Mouse (Mus musculus) hindbrain, embryonic 10.5 days (tissue): Measurements from ENCODE around the gene Tex26. TPM values are rescaled to one million over a fixed set of nuclear protein-coding genes. Genes with fewer than 3 reads are reported as not detected.

Source experiments
- DNase-seq: peaks from one replicate; pipeline ENCODE4 v3.0.0-alpha.2; 2017; ENCODE audit warnings: low spot score
- H3K27ac ChIP-seq: fragments of 300-500 bp; sonication (generic); 2 replicates; pipeline ENCODE4 v1.5.1; 2016; ENCODE audit warnings: mild to moderate bottlenecking, moderate library complexity
- H3K27me3 ChIP-seq: fragments of 300-500 bp; sonication (generic); 2 replicates; pipeline ENCODE4 v1.6.1; 2016; ENCODE audit warnings: mild to moderate bottlenecking; ENCODE audit not compliant: poor library complexity, insufficient read depth, severe bottlenecking
- H3K36me3 ChIP-seq: fragments of 300-500 bp; sonication (generic); 2 replicates; pipeline ENCODE4 v1.6.1; 2016; ENCODE audit warnings: mild to moderate bottlenecking, moderate library complexity
- H3K4me1 ChIP-seq: fragments of 300-500 bp; sonication (generic); replicated peaks from 2 replicates; pipeline ENCODE4 v1.6.1; 2016; ENCODE audit warnings: mild to moderate bottlenecking
- H3K4me3 ChIP-seq: fragments of 300-500 bp; sonication (generic); 2 replicates; pipeline ENCODE4 v1.5.1; 2016; ENCODE audit warnings: mild to moderate bottlenecking, moderate library complexity
- H3K9me3 ChIP-seq: fragments of 300-500 bp; sonication (generic); 2 replicates; pipeline ENCODE4 v1.6.1; 2016; ENCODE audit warnings: mild to moderate bottlenecking, moderate library complexity
- WGBS: fragments of 180-500 bp; shearing (Covaris S2); methylation state at CpG from one replicate; pipeline ENCODE4 v1.1.7; 2016; 5-methylcytosine and 5-hydroxymethylcytosine counted together
- polyA plus RNA-seq: library from polyadenylated mRNA; unstranded; fragments of >200 nt; fragmentation: Nextera tagmentation; extraction: Ambion mirVana; gene quantifications from 2 replicates; pipeline ENCODE4 v1.2.1, GENCODE M21; 2016

Tex26 gene
- polyA plus RNA-seq, 1 experiment from 2014 or later = 2.9 TPM

GRCm38 (mm10) chr5:149414369-149415167 is 24.9 kb upstream of the Tex26 start:
- no peaks in the 10 kb centered on the region for H3K9me3 ChIP-seq
- WGBS = 83% methylated on average over 9 of the region's 9 CpGs
- no peak overlapping the region for H3K27ac ChIP-seq
- no peaks in the 10 kb centered on the region for H3K36me3 ChIP-seq
- peaks cover 16% of the 10 kb centered on the region for H3K4me1 ChIP-seq
- no peak overlapping the region for H3K4me3 ChIP-seq
- no peak for DNase-seq
- peaks cover 37% of the 10 kb centered on the region for H3K27me3 ChIP-seq

GRCm38 (mm10) chr5:149417381-149417780 is 22.1 kb upstream of the Tex26 start:
- no peak for DNase-seq
- Histone ChIP-seq H3K9me3 (no peaks in the 10 kb centered on the region), H3K4me1 (peaks cover 1% of the 10 kb centered on the region), H3K27ac (no peak overlapping the region), H3K36me3 (no peaks in the 10 kb centered on the region), H3K4me3 (no peak overlapping the region), H3K27me3 (peaks cover 15% of the 10 kb centered on the region)
- 98% methylated on average over 4 of the region's 4 CpGs for WGBS

- WGBS = 95% methylated on average over 3 of the region's 3 CpGs
- H3K4me1 ChIP-seq = peaks cover 19% of the 10 kb centered on the region
- H3K27ac ChIP-seq = no peak overlapping the region
- no peaks in the 10 kb centered on the region for H3K9me3 ChIP-seq
- no peak for DNase-seq
- H3K36me3 ChIP-seq = no peaks in the 10 kb centered on the region
- H3K27me3 ChIP-seq = no peaks in the 10 kb centered on the region
- H3K4me3 ChIP-seq = no peak overlapping the region
These were observed 12.9 kb upstream of the Tex26 start for GRCm38 (mm10) chr5:149426525-149426924.

- WGBS = 89% methylated on average over 8 of the region's 8 CpGs
- H3K27me3 ChIP-seq = no peaks in the 10 kb centered on the region
- H3K4me1 ChIP-seq = peaks cover 19% of the 10 kb centered on the region
- no peak for DNase-seq
- H3K9me3 ChIP-seq = no peaks in the 10 kb centered on the region
- H3K36me3 ChIP-seq = no peaks in the 10 kb centered on the region
- peak overlapping the region; percentile 85 for H3K27ac ChIP-seq
- H3K4me3 ChIP-seq = no peak overlapping the region
These were observed 12.0 kb upstream of the Tex26 start for GRCm38 (mm10) chr5:149427277-149428060.

- WGBS = 16% methylated on average over 6 of the region's 6 CpGs
- Histone ChIP-seq H3K9me3 (no peaks in the 10 kb centered on the region), H3K27ac (peak overlapping the region; percentile 85), H3K4me1 (peaks cover 19% of the 10 kb centered on the region), H3K27me3 (no peaks in the 10 kb centered on the region), H3K36me3 (no peaks in the 10 kb centered on the region), H3K4me3 (peak overlapping the region; percentile 6; the same call in 1 of the 2 replicates)
- peak; percentile 66 for DNase-seq
These were observed 11.1 kb upstream of the Tex26 start for GRCm38 (mm10) chr5:149428347-149428746.

GRCm38 (mm10) chr5:149428810-149429255 is 10.6 kb upstream of the Tex26 start:
- no peaks in the 10 kb centered on the region for H3K27me3 ChIP-seq
- H3K36me3 ChIP-seq = no peaks in the 10 kb centered on the region
- WGBS = 49% methylated on average over 2 of the region's 2 CpGs
- no peaks in the 10 kb centered on the region for H3K9me3 ChIP-seq
- H3K4me1 ChIP-seq = peaks cover 19% of the 10 kb centered on the region
- H3K27ac ChIP-seq = peak overlapping the region; percentile 85
- no peak overlapping the region for H3K4me3 ChIP-seq
- peak; percentile 15 for DNase-seq

GRCm38 (mm10) chr5:149429541-149429940 is 9.9 kb upstream of the Tex26 start:
- Histone ChIP-seq H3K27ac (peak overlapping the region; percentile 85), H3K4me3 (no peak overlapping the region), H3K27me3 (no peaks in the 10 kb centered on the region), H3K9me3 (no peaks in the 10 kb centered on the region), H3K36me3 (no peaks in the 10 kb centered on the region), H3K4me1 (peaks cover 26% of the 10 kb centered on the region)
- 89% methylated on average over 4 of the region's 4 CpGs for WGBS
- no peak for DNase-seq

- peaks cover 27% of the 10 kb centered on the region for H3K4me1 ChIP-seq
- WGBS = 93% methylated on average over 3 of the region's 3 CpGs
These were observed 8.5 kb upstream of the Tex26 start for GRCm38 (mm10) chr5:149430943-149431342.

GRCm38 (mm10) chr5:149433618-149434017 is 5.8 kb upstream of the Tex26 start:
- Histone ChIP-seq H3K9me3 (no peaks in the 10 kb centered on the region), H3K4me3 (no peak overlapping the region), H3K27me3 (no peaks in the 10 kb centered on the region), H3K27ac (no peak overlapping the region), H3K4me1 (peaks cover 25% of the 10 kb centered on the region), H3K36me3 (no peaks in the 10 kb centered on the region)
- DNase-seq = no peak
- WGBS = 71% methylated on average over 7 of the region's 7 CpGs

More at GRCm38 (mm10) chr5:149430943-149431342, 8.5 kb upstream of the Tex26 start:
- H3K36me3 ChIP-seq = no peaks in the 10 kb centered on the region
- no peaks in the 10 kb centered on the region for H3K9me3 ChIP-seq
- no peak overlapping the region for H3K27ac ChIP-seq
- H3K4me3 ChIP-seq = no peak overlapping the region
- no peak for DNase-seq
- no peaks in the 10 kb centered on the region for H3K27me3 ChIP-seq

- H3K9me3 ChIP-seq = no peaks in the 10 kb centered on the region
- H3K4me1 ChIP-seq = peaks cover 25% of the 10 kb centered on the region
- no peaks in the 10 kb centered on the region for H3K27me3 ChIP-seq
- no peak overlapping the region for H3K4me3 ChIP-seq
- H3K36me3 ChIP-seq = no peaks in the 10 kb centered on the region
- 30% methylated on average over 9 of the region's 9 CpGs for WGBS
- DNase-seq = no peak
- no peak overlapping the region for H3K27ac ChIP-seq
These were observed 5.2 kb upstream of the Tex26 start for GRCm38 (mm10) chr5:149434141-149434690.

GRCm38 (mm10) chr5:149436541-149436940 is 2.9 kb upstream of the Tex26 start:
- H3K4me3 ChIP-seq = no peak overlapping the region
- 86% methylated on average over 3 of the region's 3 CpGs for WGBS
- H3K27ac ChIP-seq = no peak overlapping the region
- no peaks in the 10 kb centered on the region for H3K27me3 ChIP-seq
- no peak for DNase-seq
- H3K4me1 ChIP-seq = peaks cover 45% of the 10 kb centered on the region
- H3K9me3 ChIP-seq = no peaks in the 10 kb centered on the region
- H3K36me3 ChIP-seq = no peaks in the 10 kb centered on the region

- Histone ChIP-seq H3K4me3 (no peak overlapping the region), H3K9me3 (no peaks in the 10 kb centered on the region), H3K36me3 (no peaks in the 10 kb centered on the region), H3K27me3 (no peaks in the 10 kb centered on the region), H3K4me1 (peaks cover 50% of the 10 kb centered on the region), H3K27ac (no peak overlapping the region)
- WGBS = 79% methylated on average over 6 of the region's 6 CpGs
- no peak for DNase-seq
These were observed 2.3 kb upstream of the Tex26 start for GRCm38 (mm10) chr5:149437150-149437549.

- peak overlapping the region; percentile 91 for H3K27ac ChIP-seq
- no peaks in the 10 kb centered on the region for H3K36me3 ChIP-seq
- H3K4me3 ChIP-seq = peak overlapping the region; percentile 53
- H3K27me3 ChIP-seq = no peaks in the 10 kb centered on the region
- H3K9me3 ChIP-seq = no peaks in the 10 kb centered on the region
- peaks cover 49% of the 10 kb centered on the region for H3K4me1 ChIP-seq
- peak; percentile 85 for DNase-seq
- WGBS = under 1% methylated on average over 18 of the region's 18 CpGs
These were observed 717 bp downstream of the Tex26 start for GRCm38 (mm10) chr5:149440180-149440573.
